ENCODE assay signal across 24 mouse cellular contexts in genomic region chr6:97267132-97267531, GRCm38 (mm10). TPM values are rescaled to one million over a fixed set of nuclear protein-coding genes. Genes with fewer than 3 reads are reported as not detected.
DNase-seq lines count a peak whose midpoint lies in the region; ATAC-seq and TF ChIP-seq lines count a peak whose summit lies in the region.
"Had no signal": no experiment of that assay in that cellular context is flagged by ENCODE, and none has a peak within 500 bp of the region (broad histone marks: within the 10 kb centered on the region; RNA-seq: fewer than 3 reads in every experiment).

No protein-coding gene starts in this region.

- no peak overlapping the region for H3ac ChIP-seq in myocyte (ENCODE audit: control insufficient read depth, insufficient read length)

- TF ChIP-seq EP300 in liver, postnatal 0 days (IDR thresholded peaks at IDR 0.05; ENCODE audit: low read depth), result no peak

- TF ChIP-seq POLR2A in liver, adult 2 months (IDR thresholded peaks at IDR 0.05; ENCODE audit: extremely low read depth, insufficient read depth, low read length), result no peak
- TF ChIP-seq POLR2A in myocyte (IDR thresholded peaks at IDR 0.05; ENCODE audit: insufficient read length, low read depth), result no peak

- no peak overlapping the region for H3K4me3 ChIP-seq in gastrocnemius, adult 2 months
- H3K4me3 ChIP-seq in liver, adult 2 months (ENCODE audit: insufficient read depth, low read depth, low read length), result no peak overlapping the region
- H3K4me3 ChIP-seq in liver, postnatal 0 days (ENCODE audit: low read depth, low read length), result no peak overlapping the region
- H3K4me3 ChIP-seq in myocyte, result no peak overlapping the region
- H3K4me3 ChIP-seq: embryonic facial prominence, embryonic 10.5 days; embryonic facial prominence, embryonic 12.5 days; forebrain, embryonic 13.5 days; forebrain, embryonic 15.5 days had no signal

- no peaks in the 10 kb centered on the region for H3K27me3 ChIP-seq in liver, adult 2 months (ENCODE audit: control insufficient read depth, insufficient read depth, low read length)
- no peaks in the 10 kb centered on the region for H3K27me3 ChIP-seq in liver, postnatal 0 days (ENCODE audit: insufficient read depth, low read length)
- no peaks in the 10 kb centered on the region for H3K27me3 ChIP-seq in myocyte (ENCODE audit: control insufficient read depth, insufficient read depth, insufficient read length)
- H3K27me3 ChIP-seq: CH12.LX; embryonic facial prominence, embryonic 12.5 days; forebrain, embryonic 13.5 days; forebrain, embryonic 15.5 days; Patski had no signal

- 0 out of 2 replicates have a peak overlapping the region, but pooled peaks have one; percentile 10 for H3K27ac ChIP-seq in gastrocnemius, adult 2 months
- peak overlapping the region; percentile 70 for H3K27ac ChIP-seq in liver, adult 2 months (replicated peaks; ENCODE audit: insufficient read depth, low read depth, low read length)
- H3K27ac ChIP-seq in liver, postnatal 0 days (ENCODE audit: low read depth), result no peak overlapping the region
- H3K27ac ChIP-seq: embryonic facial prominence, embryonic 10.5 days; embryonic facial prominence, embryonic 12.5 days; forebrain, embryonic 13.5 days; forebrain, embryonic 15.5 days had no signal

- ATAC-seq in liver, postnatal 0 days, result no peak
- ATAC-seq: activated CD4-positive, CD25-positive, alpha-beta regulatory T cell, adult 4 months; CD4-positive, CD25-positive, alpha-beta regulatory T cell, adult 4 months; forebrain, embryonic 13.5 days; forebrain, embryonic 15.5 days; Patski had no signal

- H3K79me2 ChIP-seq in liver, adult 2 months (ENCODE audit: control insufficient read depth, insufficient read depth, low read length), result no peaks in the 10 kb centered on the region
- H3K79me2 ChIP-seq in myocyte (ENCODE audit: control insufficient read depth, insufficient read depth), result no peaks in the 10 kb centered on the region

- no peak overlapping the region for H3K9ac ChIP-seq in liver, adult 2 months (ENCODE audit: low read depth, low read length)
- no peak overlapping the region for H3K9ac ChIP-seq in liver, postnatal 0 days (replicated peaks)
- H3K9ac ChIP-seq: embryonic facial prominence, embryonic 12.5 days; forebrain, embryonic 13.5 days; forebrain, embryonic 15.5 days had no signal

- WGBS in liver, adult 2 months, result 98% methylated on average over 2 of the region's 2 CpGs
- WGBS in liver, postnatal 0 days (ENCODE audit: insufficient replicate concordance), result 65% methylated on average over 2 of the region's 2 CpGs

- intact Hi-C loops in gastrocnemius, adult 2 months (cut with DNase I), result no loop called here
- intact Hi-C loops in gastrocnemius, postnatal 14 days (cut with DNase I; ENCODE audit: low total_unique reads), result no loop called here

- no peak for TF ChIP-seq CTCF in gastrocnemius, adult 2 months (IDR thresholded peaks at IDR 0.05)
- no peak for TF ChIP-seq CTCF in liver, adult 2 months (IDR thresholded peaks at IDR 0.05; ENCODE audit: low read depth, low read length)
- no peak for TF ChIP-seq CTCF in liver, postnatal 0 days (IDR thresholded peaks at IDR 0.05; ENCODE audit: low read depth)

- H3K4me2 ChIP-seq in liver, postnatal 0 days (ENCODE audit: low read depth, low read length), result no peak overlapping the region
- no peak overlapping the region for H3K4me2 ChIP-seq in myocyte (ENCODE audit: low read depth)
- H3K4me2 ChIP-seq: embryonic facial prominence, embryonic 12.5 days; forebrain, embryonic 13.5 days; forebrain, embryonic 15.5 days had no signal

- no peaks in the 10 kb centered on the region for H3K9me3 ChIP-seq in liver, postnatal 0 days (ENCODE audit: low read length)
- H3K9me3 ChIP-seq: embryonic facial prominence, embryonic 10.5 days; embryonic facial prominence, embryonic 12.5 days; forebrain, embryonic 13.5 days; forebrain, embryonic 15.5 days; G1E had no signal

- no peak for DNase-seq in gastrocnemius, adult 2 months
- DNase-seq in gastrocnemius, postnatal 14 days, result no peak
- no peak for DNase-seq in liver, adult 2 months (ENCODE audit: extremely low read depth, low read depth, low spot score)
- DNase-seq in liver, postnatal 0 days, result no peak
- DNase-seq: adrenal gland, adult 8-10 months; adrenal gland, postnatal 14 days; adrenal gland, postnatal 36 days; B cell, adult 2 months; cerebellum, adult 11-12 months; cerebellum, adult 2 months; cerebellum, adult 9-10 months; cerebellum, postnatal 10 days; cerebellum, postnatal 25 days had no signal

- peaks cover 30% of the 10 kb centered on the region for H3K4me1 ChIP-seq in liver, adult 2 months (ENCODE audit: control insufficient read depth, insufficient read depth, low read length)
- H3K4me1 ChIP-seq in liver, postnatal 0 days (ENCODE audit: insufficient read depth), result no peaks in the 10 kb centered on the region
- H3K4me1 ChIP-seq: embryonic facial prominence, embryonic 10.5 days; embryonic facial prominence, embryonic 12.5 days; forebrain, embryonic 15.5 days had no signal

- H3K36me3 ChIP-seq in liver, adult 2 months (ENCODE audit: control insufficient read depth, insufficient read depth, low read length), result no peaks in the 10 kb centered on the region
- H3K36me3 ChIP-seq in liver, postnatal 0 days (replicated peaks; ENCODE audit: insufficient read depth, low read length), result no peaks in the 10 kb centered on the region
- H3K36me3 ChIP-seq in myocyte (ENCODE audit: control insufficient read depth, insufficient read depth), result no peaks in the 10 kb centered on the region
- H3K36me3 ChIP-seq: embryonic facial prominence, embryonic 10.5 days; embryonic facial prominence, embryonic 12.5 days; forebrain, embryonic 15.5 days; G1E had no signal

TF ChIP-seq in myocyte, 11 proteins besides CTCF, POLR2A, EP300 and RAD21:
- TF ChIP-seq E2F4 (IDR thresholded peaks at IDR 0.05; ENCODE audit: insufficient read depth) (no peak), USF1 (IDR thresholded peaks at IDR 0.05; ENCODE audit: low read depth) (no peak), MYOD1 (IDR thresholded peaks at IDR 0.05; ENCODE audit: control insufficient read depth in 1 of 3, insufficient read length in 2 of 3, low read depth in 2 of 3) (peak in 2 of 3 experiments; percentile 51 to 64)

RNA-seq across cellular contexts. Expression of gene Lmod3, which starts 14.6 kb away (rescaled TPM):
- total RNA-seq in gastrocnemius, adult 2 months (2021), result 100 to 1,000 TPM in 1 of 2 experiments, 10 to 100 TPM in 1; 95.4 to 186 TPM
- total RNA-seq in gastrocnemius, postnatal 14 days (2021), result 100 to 1,000 TPM; 106 to 144 TPM
- total RNA-seq in liver, adult 2 months (2014; rRNA removed), result 0.27 and 0.28 TPM in 2 replicates
- 0.04 and 0.07 TPM in 2 replicates for polyA plus RNA-seq in liver, adult 2 months (2012; rRNA removed)
- 0.11 and 0.77 TPM in 2 replicates for polyA plus RNA-seq in liver, postnatal 0 days (2015; fragmentation: Nextera tagmentation; extraction: Ambion mirVana)
- 55.6 TPM for polyA plus RNA-seq in myocyte (2012; fragmentation: generic; extraction: Trizol)
- total RNA-seq: adrenal gland, postnatal 14 days; adrenal gland, postnatal 36 days; CH12.LX had no signal
- polyA plus RNA-seq: activated CD4-positive, CD25-positive, alpha-beta regulatory T cell, adult 4 months; embryonic facial prominence, embryonic 10.5 days; forebrain, embryonic 11.5 days; forebrain, embryonic 13.5 days; G1E; Patski had no signal

RNA-seq across cellular contexts. Expression of gene Arl6ip5, which starts 56.6 kb away (rescaled TPM):
- 100 to 1,000 TPM; 117 to 173 TPM for total RNA-seq in gastrocnemius, adult 2 months (2021)
- 100 to 1,000 TPM; 186 to 210 TPM for total RNA-seq in gastrocnemius, postnatal 14 days (2021)
- total RNA-seq in liver, adult 2 months (2014; rRNA removed), result 27.8 and 28.7 TPM in 2 replicates
- polyA plus RNA-seq in liver, adult 2 months (2012; rRNA removed), result 25.3 and 28.6 TPM in 2 replicates
- polyA plus RNA-seq in liver, postnatal 0 days (2015; fragmentation: Nextera tagmentation; extraction: Ambion mirVana), result 25.5 and 27.1 TPM in 2 replicates
- 750 TPM for polyA plus RNA-seq in myocyte (2012; fragmentation: generic; extraction: Trizol)

Comparison
In these comparisons a context has a peak if more than half of its experiments do, and no peak if none do; other contexts are left out.
1. RNA of gene Lmod3, which starts 14.6 kb away (total RNA-seq): 95.4 to 186 TPM in gastrocnemius, adult 2 months and 106 to 144 TPM in gastrocnemius, postnatal 14 days; 0.27 to 0.28 TPM in liver, adult 2 months; every median in the first group is over 10 times any median in the second.